Mouse (Mus musculus): Measurements from ENCODE around the gene Stim2. TPM values are rescaled to one million over a fixed set of nuclear protein-coding genes. Genes with fewer than 3 reads are reported as not detected.

Gene Stim2
- polyA plus RNA-seq, 1 experiment: 6.9 TPM

DNA sequence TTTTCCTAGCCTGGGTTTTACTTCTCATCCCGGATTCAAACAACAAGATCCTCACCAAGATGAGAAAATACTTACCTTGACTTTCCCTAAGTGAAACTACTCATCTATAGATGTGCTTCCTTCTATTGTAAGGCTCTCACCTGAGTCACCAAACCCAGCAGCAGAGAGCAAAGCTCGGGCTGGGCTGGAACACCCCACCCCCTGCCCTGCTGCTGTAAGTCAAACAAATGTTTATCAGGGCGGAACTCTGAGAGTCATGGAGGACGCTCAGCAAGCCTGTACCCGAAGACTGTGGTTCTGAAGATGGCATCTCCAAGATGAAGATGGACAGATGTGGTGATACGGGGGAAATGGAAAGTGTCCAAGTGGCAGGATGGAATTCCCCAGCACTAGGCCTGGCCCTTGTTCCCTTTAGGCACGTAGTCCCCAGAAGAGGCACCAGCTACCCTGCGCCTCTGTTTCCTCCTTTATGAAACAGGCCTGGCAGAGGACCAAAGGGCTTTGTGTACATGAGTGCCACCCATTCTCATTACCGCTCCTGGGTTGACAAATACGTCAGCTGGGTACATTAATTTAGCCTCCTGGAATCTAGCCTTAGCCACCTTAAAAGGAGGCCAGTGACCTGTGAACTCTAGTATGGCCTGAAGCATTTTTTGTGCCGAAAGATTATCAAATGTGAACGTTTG is 36.3 kb upstream of the Stim2 start:
- peaks cover 13% of the 10 kb centered on the region for H3K9me3 ChIP-seq
- H3K27me3 ChIP-seq (replicated peaks): no peaks in the 10 kb centered on the region
- H3K4me3 ChIP-seq (replicated peaks): no peak overlapping the region
- H3K36me3 ChIP-seq (replicated peaks; ENCODE audit: low read length): peaks cover 5% of the 10 kb centered on the region
- peaks cover 21% of the 10 kb centered on the region for H3K4me1 ChIP-seq
- TF ChIP-seq GATA1 (IDR thresholded peaks at IDR 0.05; ENCODE audit: borderline replicate concordance, low read length) (no peak), FLI1 (IDR thresholded peaks at IDR 0.05; ENCODE audit: low read length) (no peak)

DNA sequence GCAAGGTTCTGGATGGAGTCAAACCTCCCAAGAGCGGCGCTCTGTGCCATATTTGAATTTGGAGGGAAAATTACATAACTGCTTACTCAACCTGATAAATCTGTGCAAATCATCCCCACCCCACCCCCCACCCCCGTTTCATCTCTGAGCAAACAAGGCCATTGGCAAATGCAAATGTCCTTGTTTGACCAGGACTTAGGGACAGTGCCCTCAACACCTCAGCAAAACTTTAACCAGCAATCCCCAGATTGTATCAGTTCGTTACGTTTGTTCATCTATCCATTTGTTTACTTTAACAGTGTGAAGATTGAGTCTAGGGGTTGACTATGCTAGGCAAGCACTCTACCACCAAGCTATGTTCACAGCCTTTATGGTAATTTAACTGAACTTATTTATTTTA is 32.6 kb upstream of the Stim2 start:
- peaks cover 13% of the 10 kb centered on the region for H3K9me3 ChIP-seq
- H3K27me3 ChIP-seq (replicated peaks): no peaks in the 10 kb centered on the region
- H3K4me3 ChIP-seq (replicated peaks): no peak overlapping the region
- H3K36me3 ChIP-seq (replicated peaks; ENCODE audit: low read length): peaks cover 5% of the 10 kb centered on the region
- H3K4me1 ChIP-seq: peaks cover 41% of the 10 kb centered on the region
- TF ChIP-seq GATA1 (IDR thresholded peaks at IDR 0.05; ENCODE audit: borderline replicate concordance, low read length) (no peak), FLI1 (IDR thresholded peaks at IDR 0.05; ENCODE audit: low read length) (no peak)

GRCm38 (mm10) chr5:53967560-53967959 is 30.7 kb upstream of the Stim2 start:
- Histone ChIP-seq H3K27me3 (replicated peaks) (no peaks in the 10 kb centered on the region), H3K4me1 (peaks cover 31% of the 10 kb centered on the region), H3K36me3 (replicated peaks; ENCODE audit: low read length) (peaks cover 5% of the 10 kb centered on the region), H3K4me3 (replicated peaks) (no peak overlapping the region), H3K9me3 (peaks cover 13% of the 10 kb centered on the region)
- TF ChIP-seq FLI1 (IDR thresholded peaks at IDR 0.05; ENCODE audit: low read length) (no peak), GATA1 (IDR thresholded peaks at IDR 0.05; ENCODE audit: borderline replicate concordance, low read length) (no peak)

- TF ChIP-seq GATA1 (IDR thresholded peaks at IDR 0.05; ENCODE audit: borderline replicate concordance, low read length) (no peak), FLI1 (IDR thresholded peaks at IDR 0.05; ENCODE audit: low read length) (no peak)
- Histone ChIP-seq H3K27me3 (replicated peaks) (no peaks in the 10 kb centered on the region), H3K4me1 (peaks cover 31% of the 10 kb centered on the region), H3K36me3 (replicated peaks; ENCODE audit: low read length) (no peaks in the 10 kb centered on the region), H3K9me3 (no peaks in the 10 kb centered on the region), H3K4me3 (replicated peaks) (peak overlapping the region; percentile 81)
Observed at GRCm38 (mm10) chr5:53970178-53970577, 28.1 kb upstream of the Stim2 start.

DNA sequence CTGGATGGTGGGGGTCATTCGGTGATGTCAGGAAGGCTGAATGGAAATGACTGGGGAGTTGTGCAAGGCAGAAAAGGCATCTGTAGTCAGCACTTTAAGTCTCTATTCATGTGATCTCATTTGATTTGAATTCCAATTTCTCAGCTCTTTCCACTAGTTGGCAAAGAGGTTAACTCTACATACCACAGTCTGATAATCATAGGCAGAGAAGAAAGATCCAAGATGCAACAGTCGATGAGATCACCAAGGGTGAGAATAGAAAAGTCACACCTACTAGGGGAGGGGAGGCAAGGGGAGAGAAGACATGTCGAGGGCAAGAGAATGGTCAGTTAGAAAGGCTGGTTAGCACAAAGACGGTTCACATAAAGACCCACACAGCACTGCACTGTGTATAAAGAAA is 27.1 kb upstream of the Stim2 start:
- no peaks in the 10 kb centered on the region for H3K36me3 ChIP-seq (replicated peaks; ENCODE audit: low read length)
- H3K27me3 ChIP-seq (replicated peaks): no peaks in the 10 kb centered on the region
- H3K4me1 ChIP-seq: peaks cover 31% of the 10 kb centered on the region
- H3K9me3 ChIP-seq: no peaks in the 10 kb centered on the region
- no peak overlapping the region for H3K4me3 ChIP-seq (replicated peaks)
- TF ChIP-seq GATA1 (IDR thresholded peaks at IDR 0.05; ENCODE audit: borderline replicate concordance, low read length): no peak
- TF ChIP-seq FLI1 (IDR thresholded peaks at IDR 0.05; ENCODE audit: low read length): no peak

- peaks cover 31% of the 10 kb centered on the region for H3K4me1 ChIP-seq
- TF ChIP-seq FLI1 (IDR thresholded peaks at IDR 0.05; ENCODE audit: low read length) (no peak), GATA1 (IDR thresholded peaks at IDR 0.05; ENCODE audit: borderline replicate concordance, low read length) (no peak)
- H3K4me3 ChIP-seq (replicated peaks): no peak overlapping the region
- no peaks in the 10 kb centered on the region for H3K9me3 ChIP-seq
- H3K27me3 ChIP-seq (replicated peaks): peaks cover 2% of the 10 kb centered on the region
- H3K36me3 ChIP-seq (replicated peaks; ENCODE audit: low read length): no peaks in the 10 kb centered on the region
Observed at GRCm38 (mm10) chr5:53972905-53973304, 25.4 kb upstream of the Stim2 start.

GRCm38 (mm10) chr5:53976497-53976896 is 21.8 kb upstream of the Stim2 start:
- no peaks in the 10 kb centered on the region for H3K36me3 ChIP-seq (replicated peaks; ENCODE audit: low read length)
- H3K27me3 ChIP-seq (replicated peaks): peaks cover 2% of the 10 kb centered on the region
- H3K9me3 ChIP-seq: no peaks in the 10 kb centered on the region
- TF ChIP-seq FLI1 (IDR thresholded peaks at IDR 0.05; ENCODE audit: low read length) (no peak), GATA1 (IDR thresholded peaks at IDR 0.05; ENCODE audit: borderline replicate concordance, low read length) (no peak)
- H3K4me3 ChIP-seq (replicated peaks): no peak overlapping the region
- H3K4me1 ChIP-seq: peaks cover 8% of the 10 kb centered on the region

GRCm38 (mm10) chr5:53977060-53977459 is 21.2 kb upstream of the Stim2 start:
- H3K4me3 ChIP-seq (replicated peaks): no peak overlapping the region
- no peak for TF ChIP-seq GATA1 (IDR thresholded peaks at IDR 0.05; ENCODE audit: borderline replicate concordance, low read length)
- no peak for TF ChIP-seq FLI1 (IDR thresholded peaks at IDR 0.05; ENCODE audit: low read length)
- peaks cover 2% of the 10 kb centered on the region for H3K27me3 ChIP-seq (replicated peaks)
- peaks cover 8% of the 10 kb centered on the region for H3K4me1 ChIP-seq
- no peaks in the 10 kb centered on the region for H3K36me3 ChIP-seq (replicated peaks; ENCODE audit: low read length)
- no peaks in the 10 kb centered on the region for H3K9me3 ChIP-seq

- TF ChIP-seq GATA1 (IDR thresholded peaks at IDR 0.05; ENCODE audit: borderline replicate concordance, low read length) (no peak), FLI1 (IDR thresholded peaks at IDR 0.05; ENCODE audit: low read length) (no peak)
- no peaks in the 10 kb centered on the region for H3K36me3 ChIP-seq (replicated peaks; ENCODE audit: low read length)
- H3K27me3 ChIP-seq (replicated peaks): no peaks in the 10 kb centered on the region
- H3K4me3 ChIP-seq (replicated peaks): no peak overlapping the region
- no peaks in the 10 kb centered on the region for H3K9me3 ChIP-seq
- peaks cover 25% of the 10 kb centered on the region for H3K4me1 ChIP-seq
Observed at GRCm38 (mm10) chr5:53983358-53983757, 14.9 kb upstream of the Stim2 start.

DNA sequence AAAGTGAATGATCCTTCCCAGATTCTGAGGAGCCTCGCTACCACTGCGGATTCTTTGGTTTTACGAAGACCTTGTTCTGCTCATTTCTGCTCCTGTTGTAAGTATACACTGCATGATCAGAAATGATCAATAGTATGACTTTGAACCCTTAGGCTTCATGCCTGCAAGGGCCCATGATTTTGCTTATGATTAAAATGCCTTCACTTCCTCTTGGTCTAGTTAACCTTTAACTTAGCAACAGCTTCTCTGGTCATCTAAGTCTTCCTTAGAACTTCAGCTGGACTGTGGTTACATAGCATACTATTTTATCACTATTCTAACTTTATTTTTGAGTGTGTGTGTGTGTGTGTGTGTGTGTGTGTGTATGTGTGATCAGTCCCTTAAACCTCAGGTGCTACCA is 12.7 kb upstream of the Stim2 start:
- Histone ChIP-seq H3K9me3 (no peaks in the 10 kb centered on the region), H3K4me1 (peaks cover 26% of the 10 kb centered on the region), H3K4me3 (replicated peaks) (no peak overlapping the region), H3K36me3 (replicated peaks; ENCODE audit: low read length) (no peaks in the 10 kb centered on the region), H3K27me3 (replicated peaks) (no peaks in the 10 kb centered on the region)
- TF ChIP-seq FLI1 (IDR thresholded peaks at IDR 0.05; ENCODE audit: low read length) (no peak), GATA1 (IDR thresholded peaks at IDR 0.05; ENCODE audit: borderline replicate concordance, low read length) (no peak)

Data from megakaryocyte, embryonic 14.5 days (primary cell).